Mouse (Mus musculus) forebrain, embryonic 14.5 days (tissue): ENCODE results near the gene Vps13c. TPM values are rescaled to one million over a fixed set of nuclear protein-coding genes. Genes with fewer than 3 reads are reported as not detected.

Experiments
- ATAC-seq: fragments of 200-750 bp; cut with Nextera tagmentation; 2 replicates; pipeline ENCODE4 v1.8.0; 2017; ENCODE audit warnings: mild to moderate bottlenecking, moderate library complexity
- DNase-seq: peaks from one replicate; pipeline ENCODE4 v3.0.0-alpha.2; 2015; ENCODE audit warnings: low spot score
- H3K27ac ChIP-seq: fragments of 300-500 bp; sonication (generic); 2 replicates; pipeline ENCODE4 v1.5.1; 2014; ENCODE audit warnings: low read depth, mild to moderate bottlenecking, control low read depth, low read length, moderate library complexity
- H3K27me3 ChIP-seq: fragments of 300-500 bp; sonication (generic); replicated peaks from 2 replicates; pipeline ENCODE4 v1.6.1; 2014; ENCODE audit warnings: low read length, control low read depth, mixed read lengths; ENCODE audit not compliant: control insufficient read depth, insufficient read depth
- H3K36me3 ChIP-seq: fragments of 300-500 bp; sonication (generic); 2 replicates; pipeline ENCODE4 v1.6.1; 2014; ENCODE audit warnings: low read length, control low read depth; ENCODE audit not compliant: control insufficient read depth, insufficient read depth
- H3K4me1 ChIP-seq: fragments of 300-500 bp; sonication (generic); 2 replicates; pipeline ENCODE4 v1.6.1; 2014; ENCODE audit warnings: antibody characterized with exemption, low read length, control low read depth; ENCODE audit not compliant: control insufficient read depth, insufficient read depth
- H3K4me2 ChIP-seq: fragments of 300-500 bp; sonication (generic); 2 replicates; pipeline ENCODE4 v1.6.1; 2014; ENCODE audit warnings: mild to moderate bottlenecking, control low read depth, low read length
- H3K4me3 ChIP-seq: fragments of 300-500 bp; sonication (generic); 2 replicates; pipeline ENCODE4 v1.5.1; 2014; ENCODE audit warnings: low read depth, low read length, control low read depth
- H3K9ac ChIP-seq: fragments of 300-500 bp; sonication (generic); 2 replicates; pipeline ENCODE4 v1.6.1; 2014; ENCODE audit warnings: mild to moderate bottlenecking, low read length, control low read depth, moderate library complexity
- H3K9me3 ChIP-seq: fragments of 300-500 bp; sonication (generic); replicated peaks from 2 replicates; pipeline ENCODE4 v1.6.1; 2016; ENCODE audit warnings: low read length, control low read depth, mixed read lengths; ENCODE audit not compliant: control insufficient read depth
- WGBS: fragments of 180-500 bp; shearing (Covaris S2); extraction: QIAGEN DNeasy Blood & Tissue Kit; methylation state at CpG from one replicate; pipeline ENCODE4 v1.1.7; 2014; 5-methylcytosine and 5-hydroxymethylcytosine counted together
- polyA plus RNA-seq: library from polyadenylated mRNA; unstranded; fragments of >200 nt; fragmentation: Nextera tagmentation; extraction: Ambion mirVana; gene quantifications from 2 replicates; pipeline ENCODE4 v1.2.1, GENCODE M21; 2014

The Vps13c gene
- 8.3 and 10.5 TPM in 2 replicates for polyA plus RNA-seq

DNA sequence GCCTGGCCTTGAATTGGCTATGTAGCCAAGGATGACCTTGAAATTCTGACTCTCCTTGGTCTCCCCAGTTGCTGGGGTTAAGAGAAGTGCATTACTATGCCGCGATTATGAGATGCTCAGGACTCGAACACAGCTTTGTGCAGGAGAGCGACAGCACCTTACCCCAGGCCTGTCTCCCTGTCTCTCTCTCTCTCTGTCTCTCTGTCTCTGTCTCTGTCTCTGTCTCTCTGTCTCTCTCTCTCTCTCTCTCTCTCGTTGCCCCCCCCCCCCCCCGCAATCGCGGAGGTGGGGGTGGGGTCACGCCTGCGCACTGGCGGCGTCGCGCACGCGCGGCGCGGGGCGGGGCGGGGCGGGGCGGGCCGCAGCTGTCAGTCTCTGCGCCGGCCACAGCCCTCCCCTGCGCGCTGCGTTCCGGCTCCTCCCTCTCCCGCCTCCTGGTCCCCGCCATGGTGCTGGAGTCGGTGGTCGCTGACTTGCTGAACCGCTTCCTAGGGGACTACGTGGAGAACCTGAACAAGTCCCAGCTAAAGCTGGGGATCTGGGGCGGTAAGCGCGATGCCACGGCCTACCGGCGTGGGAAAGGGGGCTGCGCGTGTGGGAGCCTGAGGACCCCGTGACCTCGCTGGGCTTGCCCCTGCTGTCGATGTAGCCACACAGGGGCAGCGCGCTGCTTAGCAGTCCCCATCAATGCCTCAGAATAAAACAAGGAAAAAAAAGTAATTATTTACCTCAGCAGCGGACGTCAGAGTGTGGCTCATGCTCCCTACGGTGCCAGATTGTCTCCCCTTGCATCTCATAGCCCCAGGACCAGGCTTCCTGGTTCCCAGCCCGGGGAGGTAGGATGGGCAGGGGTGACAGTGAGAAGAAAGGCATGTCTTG lies at the start of gene Vps13c:
TSS of gene Vps13c (plus strand) at position 416 of the 879 bp plus-strand sequence.
- ATAC-seq, result peak; percentile 99
- H3K36me3 ChIP-seq, result no peaks in the 10 kb centered on the region
- WGBS, result under 1% methylated on average over 36 of the region's 53 CpGs

DNA sequence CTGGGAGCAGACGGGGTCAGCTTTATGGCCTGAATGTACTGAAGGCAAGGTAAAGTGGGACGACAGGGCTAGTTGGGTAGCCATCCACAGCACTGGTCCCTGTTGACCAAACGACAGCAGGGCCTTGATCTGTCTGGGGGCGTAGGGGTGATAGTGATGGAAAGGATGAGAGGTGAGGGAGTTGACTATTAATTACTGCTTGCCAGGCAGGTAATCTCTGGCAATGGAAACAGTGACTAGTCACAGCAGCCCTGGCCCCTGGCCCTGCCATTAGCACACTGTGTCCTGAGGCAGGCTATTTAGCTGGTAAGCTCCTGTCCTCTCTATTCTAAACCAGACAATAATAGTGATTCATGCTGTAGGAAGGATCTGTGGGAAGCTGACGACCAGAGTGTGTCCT lies 47.8 kb upstream of the Vps13c start:
- Histone ChIP-seq H3K27ac (no peak overlapping the region), H3K4me2 (no peak overlapping the region), H3K27me3 (no peaks in the 10 kb centered on the region), H3K4me1 (peaks cover 24% of the 10 kb centered on the region), H3K36me3 (no peaks in the 10 kb centered on the region), H3K9me3 (no peaks in the 10 kb centered on the region), H3K9ac (no peak overlapping the region), H3K4me3 (no peak overlapping the region)
- 73% methylated on average over 5 of the region's 5 CpGs for WGBS
- ATAC-seq (no peak), DNase-seq (no peak)

More for the DNA sequence above, at the start of gene Vps13c:
- H3K9ac ChIP-seq, result peak within 1 kb of the TSS; percentile 80
- peak; percentile 88 for DNase-seq
- peak within 1 kb of the TSS; percentile 80 for H3K4me2 ChIP-seq
- no peaks in the 10 kb centered on the region for H3K27me3 ChIP-seq
- H3K27ac ChIP-seq, result peak within 1 kb of the TSS; percentile 63
- peak within 1 kb of the TSS; percentile 68 for H3K4me3 ChIP-seq
- H3K9me3 ChIP-seq, result no peaks in the 10 kb centered on the region
- peaks cover 6% of the 10 kb centered on the region for H3K4me1 ChIP-seq

DNA sequence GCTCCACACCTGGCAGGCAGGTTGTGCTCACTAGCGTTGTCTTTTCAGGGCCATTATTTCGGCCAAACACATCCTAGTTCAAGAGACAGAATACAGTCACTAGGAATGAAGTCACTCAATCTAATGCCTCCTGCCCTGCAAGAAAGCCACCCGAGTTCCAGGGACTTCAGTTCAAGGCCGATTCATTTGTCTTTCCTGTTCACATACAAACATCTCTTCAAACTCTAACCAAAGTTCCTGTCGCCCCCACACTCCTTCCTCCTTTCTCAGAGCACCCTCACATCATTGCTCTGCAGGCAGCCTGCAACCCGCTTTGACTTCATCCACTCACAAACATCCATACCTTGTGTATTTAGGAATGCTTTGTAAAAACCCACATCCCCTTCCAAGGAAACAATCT lies 46.7 kb upstream of the Vps13c start:
- peaks cover 24% of the 10 kb centered on the region for H3K4me1 ChIP-seq
- H3K36me3 ChIP-seq, result no peaks in the 10 kb centered on the region
- no peaks in the 10 kb centered on the region for H3K9me3 ChIP-seq
- DNase-seq, result no peak
- H3K4me2 ChIP-seq, result no peak overlapping the region
- no peak overlapping the region for H3K27ac ChIP-seq
- H3K4me3 ChIP-seq, result no peak overlapping the region
- no peak for ATAC-seq
- WGBS, result 82% methylated on average over 6 of the region's 6 CpGs
- no peak overlapping the region for H3K9ac ChIP-seq
- H3K27me3 ChIP-seq, result no peaks in the 10 kb centered on the region

DNA sequence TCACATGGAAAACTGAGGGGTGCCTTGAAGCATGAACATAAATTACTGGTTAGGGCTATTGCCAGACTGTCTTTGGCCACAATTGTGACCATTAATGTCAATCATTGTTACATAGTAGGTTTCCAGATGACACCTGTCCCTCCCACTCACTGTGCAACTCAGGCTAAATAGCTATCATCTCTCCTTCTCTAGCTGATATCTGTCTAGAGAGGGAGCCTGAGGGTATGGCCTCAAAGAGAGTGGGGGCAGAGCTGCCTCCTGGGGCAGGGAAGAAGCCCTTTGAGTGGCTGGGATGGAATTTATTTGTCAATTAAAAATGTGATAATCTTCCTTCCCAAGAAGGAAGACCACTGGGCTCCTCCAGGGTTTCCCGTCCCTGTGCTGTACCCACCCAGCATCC lies 46.0 kb upstream of the Vps13c start:
- Histone ChIP-seq H3K36me3 (no peaks in the 10 kb centered on the region), H3K9ac (no peak overlapping the region), H3K4me2 (no peak overlapping the region), H3K9me3 (no peaks in the 10 kb centered on the region), H3K27ac (peak overlapping the region; percentile 76; the same call in 1 of the 2 replicates), H3K27me3 (no peaks in the 10 kb centered on the region), H3K4me1 (peaks cover 24% of the 10 kb centered on the region), H3K4me3 (no peak overlapping the region)
- peak; percentile 14 for DNase-seq
- ATAC-seq, result 0 out of 2 replicates have a peak, but pooled peaks have one; percentile 19
- WGBS, result 82% methylated on average over 1 of the region's 1 CpGs

DNA sequence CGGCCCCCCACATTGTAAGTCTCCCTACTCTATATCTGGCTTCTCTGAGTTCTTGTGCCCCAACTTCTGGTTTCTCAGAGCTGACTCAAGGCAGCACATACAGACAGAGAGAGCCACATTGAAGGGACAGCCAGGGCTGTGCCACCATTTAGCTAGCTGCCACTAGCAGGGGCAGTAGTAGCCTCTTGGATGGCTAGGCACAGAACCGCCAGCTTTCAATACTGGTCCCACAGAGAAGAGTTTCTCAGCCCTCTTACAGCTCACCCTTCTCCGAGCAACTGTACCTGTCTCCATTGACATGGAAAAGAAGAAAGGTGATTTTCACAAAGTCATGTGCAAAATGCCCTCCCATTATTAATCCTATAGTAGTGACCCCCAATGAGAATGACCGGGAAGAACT lies 45.5 kb upstream of the Vps13c start:
- WGBS, result 91% methylated on average over 4 of the region's 4 CpGs
- peak overlapping the region; percentile 76 for H3K27ac ChIP-seq

DNA sequence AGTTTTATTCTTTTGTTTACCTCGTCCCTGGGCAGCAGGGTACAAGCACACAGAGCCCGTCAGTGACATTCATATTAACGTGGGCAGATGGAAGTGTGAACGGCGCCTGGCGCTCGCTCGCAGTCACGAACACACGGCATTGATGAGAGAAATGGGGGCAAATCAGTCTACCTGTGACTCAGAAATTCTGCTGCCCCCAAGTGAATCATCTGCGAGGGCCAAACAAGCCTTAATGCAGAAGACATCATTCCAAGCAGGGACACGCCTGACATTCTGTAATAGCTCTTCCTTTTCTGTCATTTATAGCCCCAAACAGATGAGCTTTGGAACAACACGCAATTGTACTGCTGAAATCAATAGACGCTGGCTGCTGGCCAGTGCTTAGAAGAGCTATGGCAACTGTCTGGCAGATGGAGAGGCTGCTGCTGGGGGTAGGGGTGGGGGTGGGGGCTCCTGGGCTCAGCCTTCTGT lies 45.0 kb upstream of the Vps13c start:
- Histone ChIP-seq H3K4me2 (peak overlapping the region; percentile 38), H3K9ac (0 out of 2 replicates have a peak overlapping the region, but pooled peaks have one; percentile 25), H3K36me3 (no peaks in the 10 kb centered on the region), H3K27ac (peak overlapping the region; percentile 76), H3K4me3 (no peak overlapping the region), H3K27me3 (no peaks in the 10 kb centered on the region), H3K9me3 (no peaks in the 10 kb centered on the region), H3K4me1 (peaks cover 24% of the 10 kb centered on the region)
- WGBS, result 25% methylated on average over 14 of the region's 14 CpGs
- ATAC-seq (peak; percentile 90), DNase-seq (peak; percentile 90)

More for the DNA sequence above, 45.5 kb upstream of the Vps13c start:
- DNase-seq (peak; percentile 10), ATAC-seq (no peak)
- no peak overlapping the region for H3K4me3 ChIP-seq
- H3K9me3 ChIP-seq, result no peaks in the 10 kb centered on the region
- H3K4me2 ChIP-seq, result no peak overlapping the region
- H3K4me1 ChIP-seq, result peaks cover 24% of the 10 kb centered on the region
- no peak overlapping the region for H3K9ac ChIP-seq
- no peaks in the 10 kb centered on the region for H3K36me3 ChIP-seq
- H3K27me3 ChIP-seq, result no peaks in the 10 kb centered on the region

DNA sequence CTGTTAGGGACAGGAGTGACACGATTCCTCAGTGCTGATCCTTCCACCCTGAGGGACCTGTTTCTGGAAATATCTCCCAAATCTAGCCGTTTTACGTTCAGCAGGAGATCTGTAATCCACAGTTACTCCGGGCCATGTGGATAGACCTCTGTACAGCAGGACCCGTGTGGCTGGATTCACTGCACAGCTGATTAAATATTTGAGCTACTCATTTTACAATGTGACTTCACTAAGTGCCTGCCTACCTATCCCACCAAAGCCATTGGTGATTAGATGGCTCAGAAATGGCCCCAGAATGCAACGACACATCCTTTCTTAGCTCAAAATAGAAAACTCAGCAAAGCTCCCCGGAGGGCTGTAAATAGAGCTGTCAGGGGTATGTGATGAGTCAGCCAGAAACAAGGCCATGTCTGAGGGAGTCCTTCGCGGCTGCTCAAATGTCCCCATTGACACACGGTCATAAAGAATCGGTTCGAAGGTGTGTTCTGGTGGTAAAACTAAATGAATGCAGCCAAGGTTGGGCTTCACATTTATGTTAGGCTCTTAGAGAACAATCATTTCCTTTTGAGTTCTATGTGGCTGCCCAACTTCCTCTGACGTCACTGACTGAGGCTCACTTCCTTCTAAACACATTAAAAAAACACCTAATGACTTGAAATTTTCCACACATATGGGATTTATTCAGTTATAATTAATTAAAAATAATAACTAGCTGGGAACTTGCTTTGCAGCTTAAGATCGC lies 40.9 kb upstream of the Vps13c start:
- DNase-seq, result no peak
- H3K4me1 ChIP-seq, result peaks cover 21% of the 10 kb centered on the region
- no peaks in the 10 kb centered on the region for H3K27me3 ChIP-seq
- no peak overlapping the region for H3K27ac ChIP-seq
- ATAC-seq, result no peak
- H3K36me3 ChIP-seq, result no peaks in the 10 kb centered on the region
- H3K9ac ChIP-seq, result no peak overlapping the region
- H3K9me3 ChIP-seq, result no peaks in the 10 kb centered on the region
- no peak overlapping the region for H3K4me3 ChIP-seq
- no peak overlapping the region for H3K4me2 ChIP-seq
- WGBS, result 69% methylated on average over 14 of the region's 14 CpGs

DNA sequence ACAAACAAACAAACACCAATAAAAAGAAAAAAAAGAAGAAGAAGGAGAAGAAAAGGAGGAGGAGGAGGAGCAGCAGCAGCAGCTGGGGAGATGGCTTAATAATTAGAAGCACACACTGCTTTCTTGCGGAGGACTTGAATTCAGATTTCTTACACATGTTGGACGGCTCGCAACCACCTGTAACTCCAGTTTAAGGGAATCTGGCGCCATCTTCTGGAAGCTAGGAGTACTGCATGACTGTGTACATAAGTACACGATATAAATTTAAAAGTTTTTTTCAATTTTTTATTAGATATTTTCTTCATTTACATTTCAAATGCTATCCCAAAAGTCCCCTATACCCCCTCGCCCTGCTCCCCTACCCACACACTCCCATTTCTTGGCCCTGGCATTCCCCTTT lies 38.0 kb upstream of the Vps13c start:
- Histone ChIP-seq H3K4me2 (no peak overlapping the region), H3K9ac (no peak overlapping the region), H3K36me3 (no peaks in the 10 kb centered on the region), H3K9me3 (no peaks in the 10 kb centered on the region), H3K4me3 (no peak overlapping the region), H3K4me1 (no peaks in the 10 kb centered on the region), H3K27ac (no peak overlapping the region), H3K27me3 (no peaks in the 10 kb centered on the region)
- DNase-seq (peak; percentile 82), ATAC-seq (no peak)
- WGBS, result 29% methylated on average over 6 of the region's 6 CpGs
